Mouse (Mus musculus) midbrain, embryonic 15.5 days (tissue): ENCODE data around the gene Gjb3. TPM values are rescaled to one million over a fixed set of nuclear protein-coding genes. Genes with fewer than 3 reads are reported as not detected.

Experiments used
- ATAC-seq: fragments of 200-750 bp; cut with Nextera tagmentation; replicated peaks from 2 replicates; pipeline ENCODE4 v1.8.0; 2017; ENCODE audit warnings: moderate TSS enrichment
- H3K27ac ChIP-seq: fragments of 300-500 bp; sonication (generic); 2 replicates; pipeline ENCODE4 v1.5.1; 2015; ENCODE audit warnings: mild to moderate bottlenecking, inconsistent platforms
- H3K27me3 ChIP-seq: fragments of 300-500 bp; sonication (generic); replicated peaks from 2 replicates; pipeline ENCODE4 v1.6.1; 2015; ENCODE audit warnings: inconsistent platforms
- H3K36me3 ChIP-seq: fragments of 300-500 bp; sonication (generic); replicated peaks from 2 replicates; pipeline ENCODE4 v1.6.1; 2015; ENCODE audit warnings: inconsistent platforms
- H3K4me1 ChIP-seq: fragments of 300-500 bp; sonication (generic); 2 replicates; pipeline ENCODE4 v1.6.1; 2015; ENCODE audit warnings: inconsistent platforms
- H3K4me2 ChIP-seq: fragments of 300-500 bp; sonication (generic); 2 replicates; pipeline ENCODE4 v1.6.1; 2015; ENCODE audit warnings: inconsistent platforms, mild to moderate bottlenecking, moderate library complexity
- H3K4me3 ChIP-seq: fragments of 300-500 bp; sonication (generic); 2 replicates; pipeline ENCODE4 v1.5.1; 2015; ENCODE audit warnings: mild to moderate bottlenecking, inconsistent platforms
- H3K9ac ChIP-seq: fragments of 300-500 bp; sonication (generic); 2 replicates; pipeline ENCODE4 v1.6.1; 2015; ENCODE audit warnings: mild to moderate bottlenecking, inconsistent platforms
- H3K9me3 ChIP-seq: fragments of 300-500 bp; sonication (generic); 2 replicates; pipeline ENCODE4 v1.6.1; 2016; ENCODE audit warnings: inconsistent platforms
- WGBS: fragments of 180-500 bp; shearing (Covaris S2); methylation state at CpG from one replicate; pipeline ENCODE4 v1.1.7; 2015; ENCODE audit warnings: mixed read lengths; 5-methylcytosine and 5-hydroxymethylcytosine counted together
- polyA plus RNA-seq: library from polyadenylated mRNA; unstranded; fragments of >200 nt; fragmentation: Nextera tagmentation; extraction: Ambion mirVana; gene quantifications from 2 replicates; pipeline ENCODE4 v1.2.1, GENCODE M21; 2015

Gene Gjb3
- 0.17 TPM in 1 of 2 replicates, not detected in the other for polyA plus RNA-seq

DNA sequence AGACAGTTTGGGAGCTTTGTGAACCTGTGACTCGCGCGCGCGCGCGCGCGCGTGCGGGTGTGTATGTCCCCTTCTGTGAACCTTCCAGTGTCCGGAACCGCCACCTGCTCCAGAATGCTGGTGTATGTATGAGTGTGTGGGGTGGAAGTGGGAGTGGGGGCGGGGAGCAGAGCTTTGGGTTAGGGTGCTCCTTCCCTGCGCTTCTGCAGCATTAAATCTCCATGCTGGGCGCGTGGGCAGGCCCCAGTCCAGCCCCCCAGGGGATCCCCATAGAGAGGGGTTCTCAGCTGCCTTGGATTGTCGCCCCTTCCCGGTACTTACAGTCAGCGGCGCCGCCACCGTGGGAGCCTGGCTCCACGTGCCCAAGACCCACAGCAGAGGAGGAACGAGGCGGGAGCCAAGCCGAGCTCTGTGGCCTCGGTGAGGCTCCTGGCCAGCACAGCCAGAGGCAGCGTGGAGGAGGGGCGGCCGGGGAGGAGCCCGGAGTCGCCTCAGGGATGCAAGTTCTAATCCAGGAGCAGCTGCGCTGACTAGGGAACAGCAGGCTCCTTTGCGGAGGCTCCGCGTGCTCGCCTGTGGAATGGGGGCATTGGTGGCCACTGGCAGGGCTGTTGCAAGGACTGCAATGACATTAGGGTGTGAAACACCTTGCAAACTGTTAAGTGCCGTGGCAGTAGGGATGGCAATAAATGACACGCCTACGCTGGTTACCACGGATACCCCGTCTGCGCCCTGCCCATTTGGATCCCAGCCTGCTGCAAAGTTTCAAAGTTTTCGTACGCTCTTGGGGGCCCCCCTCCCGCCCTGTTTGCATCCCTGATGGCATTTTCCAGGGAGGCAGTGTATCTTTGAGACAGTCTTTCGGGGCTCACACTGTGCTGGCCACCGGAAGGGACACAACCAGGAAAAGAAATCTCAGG lies at the start of gene Gjb3:
Gene Gjb3 (minus strand): TSS at position 664 of the 920 bp plus-strand sequence.
- Histone ChIP-seq H3K4me3 (peak within 1 kb of the TSS; percentile 24), H3K27ac (no peak within 1 kb of the TSS), H3K4me2 (peak within 1 kb of the TSS; percentile 50), H3K9ac (no peak within 1 kb of the TSS), H3K4me1 (peaks cover 21% of the 10 kb centered on the region), H3K9me3 (no peaks in the 10 kb centered on the region), H3K27me3 (peaks cover 41% of the 10 kb centered on the region), H3K36me3 (no peaks in the 10 kb centered on the region)
- peak; percentile 38; the same call in 1 of the 2 replicates for ATAC-seq
- 1% methylated on average over 49 of the region's 49 CpGs for WGBS

DNA sequence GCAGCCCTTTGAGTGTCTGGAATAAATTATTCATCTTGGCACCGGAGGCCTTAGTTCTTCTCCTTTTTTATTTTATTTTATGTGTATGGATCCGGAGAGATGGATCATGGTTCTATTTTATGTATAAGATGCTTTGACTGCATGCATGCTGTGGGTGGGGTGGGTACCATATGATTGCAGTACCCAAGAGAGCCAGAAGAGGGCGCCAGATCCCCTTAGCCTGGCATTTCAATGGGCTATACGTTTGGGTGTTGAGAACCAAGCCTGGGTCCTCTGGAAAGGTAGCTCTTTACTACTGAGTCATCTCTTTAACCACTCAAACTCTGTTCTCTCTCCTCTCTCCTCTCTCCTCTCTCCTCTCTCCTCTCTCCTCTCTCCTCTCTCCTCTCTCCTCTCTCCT lies 46.7 kb upstream of the Gjb3 start:
- no peak for ATAC-seq
- H3K9ac ChIP-seq: no peak overlapping the region
- 31% methylated on average over 4 of the region's 4 CpGs for WGBS
- H3K9me3 ChIP-seq: no peaks in the 10 kb centered on the region
- H3K27me3 ChIP-seq: no peaks in the 10 kb centered on the region
- peaks cover 4% of the 10 kb centered on the region; the same call in 1 of the 2 replicates for H3K4me1 ChIP-seq
- H3K27ac ChIP-seq: no peak overlapping the region
- H3K36me3 ChIP-seq: no peaks in the 10 kb centered on the region
- H3K4me2 ChIP-seq: no peak overlapping the region
- H3K4me3 ChIP-seq: no peak overlapping the region

DNA sequence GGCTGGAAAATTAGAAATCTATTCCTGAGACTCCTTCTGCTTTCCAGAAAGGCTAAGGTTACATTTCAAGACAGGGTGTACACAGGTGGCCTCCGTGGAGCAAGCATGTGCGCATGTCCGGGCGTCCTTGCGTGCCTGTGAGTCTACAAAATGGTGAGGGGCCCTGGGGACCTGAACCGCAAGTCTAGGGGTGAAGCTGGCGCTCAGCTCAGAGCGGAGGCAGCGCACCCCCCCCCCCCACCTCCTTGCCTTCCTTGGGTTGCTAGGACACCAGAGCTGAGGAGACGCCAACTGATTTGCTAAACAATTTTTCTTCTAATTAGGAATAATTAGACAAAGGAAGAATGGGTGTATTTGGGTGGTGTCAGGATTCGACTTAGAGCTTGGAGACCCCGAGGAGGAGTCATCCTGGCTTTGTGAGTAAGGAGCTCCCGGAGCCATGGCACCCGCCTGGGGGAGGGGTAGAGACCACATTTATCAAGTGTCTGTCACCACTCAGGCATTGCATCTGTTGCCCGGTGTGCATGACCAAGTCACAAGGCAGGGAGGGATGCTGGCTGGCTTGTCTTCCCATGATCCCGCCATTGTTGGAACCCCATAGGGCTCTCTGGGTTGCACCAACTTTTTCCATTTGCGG lies 45.0 kb upstream of the Gjb3 start:
- Histone ChIP-seq H3K27me3 (no peaks in the 10 kb centered on the region), H3K4me2 (no peak overlapping the region), H3K9ac (no peak overlapping the region), H3K36me3 (no peaks in the 10 kb centered on the region), H3K27ac (no peak overlapping the region), H3K4me3 (no peak overlapping the region), H3K9me3 (no peaks in the 10 kb centered on the region), H3K4me1 (peaks cover 4% of the 10 kb centered on the region; the same call in 1 of the 2 replicates)
- no peak for ATAC-seq
- 69% methylated on average over 17 of the region's 17 CpGs for WGBS

DNA sequence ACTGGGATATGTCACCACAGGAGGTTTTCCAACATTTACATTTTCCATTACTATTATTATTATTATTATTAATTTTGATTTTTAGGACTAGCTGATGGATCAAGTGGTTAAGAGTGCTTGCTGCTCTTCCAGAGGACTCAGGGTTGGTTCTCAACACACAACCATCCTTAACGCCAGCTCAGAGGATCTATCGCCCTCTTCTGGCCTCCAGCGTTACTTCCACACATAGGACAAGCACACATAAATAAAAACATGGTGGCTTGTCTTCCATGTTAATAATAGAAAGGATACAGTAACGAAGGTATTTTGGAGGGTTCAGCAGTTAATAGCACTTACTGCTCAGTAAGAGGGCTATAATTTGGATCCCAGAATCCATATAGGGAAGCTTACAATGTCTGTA lies 44.0 kb upstream of the Gjb3 start:
- no peaks in the 10 kb centered on the region for H3K27me3 ChIP-seq
- H3K4me3 ChIP-seq: no peak overlapping the region
- no peak overlapping the region for H3K27ac ChIP-seq
- peaks cover 4% of the 10 kb centered on the region; the same call in 1 of the 2 replicates for H3K4me1 ChIP-seq
- H3K4me2 ChIP-seq: no peak overlapping the region
- H3K9me3 ChIP-seq: no peaks in the 10 kb centered on the region
- 84% methylated on average over 4 of the region's 4 CpGs for WGBS
- H3K36me3 ChIP-seq: no peaks in the 10 kb centered on the region
- no peak overlapping the region for H3K9ac ChIP-seq
- ATAC-seq: no peak

DNA sequence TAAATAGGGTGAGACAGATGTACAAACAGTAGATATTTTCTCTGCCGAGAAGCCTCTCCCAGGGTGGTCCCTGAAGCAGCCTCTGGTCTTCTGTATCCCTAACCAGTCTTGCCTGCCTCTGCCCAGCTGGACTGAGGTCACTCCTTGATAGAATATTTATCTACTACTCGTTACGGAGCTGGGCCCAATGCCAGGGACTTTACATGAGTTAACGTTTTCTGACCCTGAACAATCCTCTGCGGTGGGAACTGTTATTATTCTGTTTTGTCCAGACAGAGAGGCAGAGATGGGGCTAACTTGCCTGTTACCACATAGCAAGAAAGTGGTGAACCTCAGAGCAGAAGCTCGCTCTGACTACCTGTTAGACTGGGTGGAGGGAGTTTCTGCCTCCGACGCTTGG lies 42.8 kb upstream of the Gjb3 start:
- no peak overlapping the region for H3K4me2 ChIP-seq
- H3K4me3 ChIP-seq: no peak overlapping the region
- H3K4me1 ChIP-seq: peaks cover 8% of the 10 kb centered on the region
- no peaks in the 10 kb centered on the region for H3K27me3 ChIP-seq
- H3K9ac ChIP-seq: no peak overlapping the region
- no peaks in the 10 kb centered on the region for H3K9me3 ChIP-seq
- WGBS: 60% methylated on average over 8 of the region's 8 CpGs
- no peaks in the 10 kb centered on the region for H3K36me3 ChIP-seq
- ATAC-seq: no peak
- H3K27ac ChIP-seq: no peak overlapping the region

DNA sequence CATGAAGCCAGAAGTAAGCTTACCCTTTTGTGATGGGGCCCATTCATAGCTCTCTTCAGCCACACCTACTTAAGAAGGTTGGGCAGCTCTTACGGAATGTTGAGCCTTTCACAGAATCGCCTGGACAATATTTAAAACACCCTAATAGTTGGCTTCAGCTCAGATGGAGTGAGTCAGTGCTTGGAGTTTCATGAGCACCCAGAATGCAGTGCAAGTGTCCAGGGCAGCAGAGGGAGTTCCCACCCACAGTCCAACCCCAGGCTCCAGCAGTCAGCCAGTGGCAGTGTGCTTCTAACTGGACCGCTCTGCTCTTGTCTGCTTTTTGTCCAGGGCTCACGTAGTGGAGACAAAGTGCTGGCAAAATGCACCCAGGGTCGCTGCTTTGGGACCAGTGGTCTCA lies 40.9 kb upstream of the Gjb3 start:
- Histone ChIP-seq H3K4me3 (no peak overlapping the region), H3K9me3 (no peaks in the 10 kb centered on the region), H3K9ac (no peak overlapping the region), H3K4me2 (no peak overlapping the region), H3K4me1 (peaks cover 11% of the 10 kb centered on the region), H3K36me3 (no peaks in the 10 kb centered on the region), H3K27me3 (no peaks in the 10 kb centered on the region), H3K27ac (no peak overlapping the region)
- no peak for ATAC-seq
- WGBS: 61% methylated on average over 5 of the region's 5 CpGs

DNA sequence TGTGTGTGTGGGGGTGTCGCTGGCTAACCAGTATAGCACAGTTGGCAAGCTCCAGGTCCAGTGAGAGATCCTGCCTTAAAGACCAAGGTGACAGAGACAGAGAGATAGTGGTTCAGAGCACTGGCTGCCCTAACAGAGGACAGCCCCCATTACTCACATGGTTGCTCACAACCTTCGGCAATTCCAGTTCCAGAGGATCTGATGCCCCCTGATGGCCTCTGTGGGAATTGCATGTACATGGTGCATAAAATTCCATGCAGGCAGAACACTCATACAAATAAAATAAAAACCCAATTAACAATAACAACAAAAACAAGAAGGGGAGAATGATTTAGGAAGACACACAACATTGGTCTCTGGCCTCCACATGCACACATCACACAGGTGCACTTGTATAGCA lies 39.8 kb upstream of the Gjb3 start:
- no peak overlapping the region for H3K27ac ChIP-seq
- no peak overlapping the region for H3K4me2 ChIP-seq
- ATAC-seq: no peak
- no peaks in the 10 kb centered on the region for H3K36me3 ChIP-seq
- peaks cover 12% of the 10 kb centered on the region for H3K4me1 ChIP-seq
- H3K27me3 ChIP-seq: no peaks in the 10 kb centered on the region
- no peak overlapping the region for H3K4me3 ChIP-seq
- WGBS: 50% methylated on average over 2 of the region's 2 CpGs
- H3K9ac ChIP-seq: no peak overlapping the region
- no peaks in the 10 kb centered on the region for H3K9me3 ChIP-seq

DNA sequence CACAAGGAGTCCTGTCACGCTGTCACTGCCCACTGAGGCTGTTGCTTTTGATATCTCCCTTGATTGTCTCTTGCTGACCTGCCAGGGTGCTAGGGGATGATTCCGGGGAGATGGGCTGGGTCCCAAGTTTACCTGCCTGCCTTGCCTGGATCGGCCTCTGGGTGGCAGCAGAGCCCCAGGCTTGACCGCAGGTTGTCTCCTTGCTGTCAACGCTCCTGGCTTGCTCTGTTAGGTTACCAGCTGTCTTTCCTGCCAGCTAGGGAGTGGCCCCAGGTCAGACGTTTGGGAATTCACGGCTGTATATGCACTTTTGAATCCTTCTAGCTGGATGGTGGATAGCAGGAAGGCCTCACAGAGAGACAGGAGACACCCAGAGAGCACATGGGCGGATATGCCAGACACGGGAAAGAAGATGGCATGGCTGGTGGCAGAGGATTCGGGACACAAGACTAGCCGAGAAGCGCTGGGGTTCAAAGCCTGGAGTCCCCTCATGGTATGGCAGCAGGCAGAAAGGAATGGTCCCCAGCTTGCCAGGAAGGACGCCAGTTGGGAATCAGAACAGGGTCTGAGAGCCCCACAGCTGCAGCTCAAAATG lies 37.8 kb upstream of the Gjb3 start:
- H3K9ac ChIP-seq: no peak overlapping the region

DNA sequence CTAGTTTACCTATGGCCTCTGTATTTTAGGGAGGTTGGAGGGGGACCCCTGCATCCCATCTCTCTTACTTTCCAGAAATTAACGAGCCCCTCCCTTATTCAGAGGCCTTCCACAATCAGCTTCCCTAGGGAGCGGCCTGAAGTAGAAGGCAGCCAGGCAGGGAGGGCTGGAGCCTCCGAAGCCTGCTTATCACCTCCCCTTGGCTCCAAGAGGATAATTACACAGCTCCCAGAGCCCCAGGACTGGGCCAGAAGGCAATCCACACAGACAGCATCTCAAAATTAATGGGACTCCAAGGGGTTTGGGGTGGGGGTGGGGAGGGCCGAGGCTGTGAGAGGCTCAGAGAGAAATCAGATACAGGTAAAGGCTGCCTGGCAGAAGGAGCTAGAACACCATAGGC lies 35.2 kb upstream of the Gjb3 start:
- Histone ChIP-seq H3K36me3 (no peaks in the 10 kb centered on the region), H3K4me3 (no peak overlapping the region), H3K9ac (no peak overlapping the region), H3K9me3 (no peaks in the 10 kb centered on the region), H3K27me3 (no peaks in the 10 kb centered on the region), H3K4me2 (no peak overlapping the region), H3K4me1 (peaks cover 18% of the 10 kb centered on the region), H3K27ac (no peak overlapping the region)
- WGBS: 10% methylated on average over 4 of the region's 4 CpGs
- ATAC-seq: 0 out of 2 replicates have a peak, but pooled peaks have one; percentile 35

More for the DNA sequence above, 37.8 kb upstream of the Gjb3 start:
- whole genome bisulfite sequencing: 31% methylated on average over 13 of the region's 13 CpGs
- Histone ChIP-seq H3K4me1 (peaks cover 18% of the 10 kb centered on the region), H3K4me3 (no peak overlapping the region), H3K27ac (no peak overlapping the region), H3K9me3 (no peaks in the 10 kb centered on the region), H3K36me3 (no peaks in the 10 kb centered on the region), H3K4me2 (no peak overlapping the region), H3K27me3 (no peaks in the 10 kb centered on the region)
- ATAC-seq: peak; percentile 62; the same call in 1 of the 2 replicates

DNA sequence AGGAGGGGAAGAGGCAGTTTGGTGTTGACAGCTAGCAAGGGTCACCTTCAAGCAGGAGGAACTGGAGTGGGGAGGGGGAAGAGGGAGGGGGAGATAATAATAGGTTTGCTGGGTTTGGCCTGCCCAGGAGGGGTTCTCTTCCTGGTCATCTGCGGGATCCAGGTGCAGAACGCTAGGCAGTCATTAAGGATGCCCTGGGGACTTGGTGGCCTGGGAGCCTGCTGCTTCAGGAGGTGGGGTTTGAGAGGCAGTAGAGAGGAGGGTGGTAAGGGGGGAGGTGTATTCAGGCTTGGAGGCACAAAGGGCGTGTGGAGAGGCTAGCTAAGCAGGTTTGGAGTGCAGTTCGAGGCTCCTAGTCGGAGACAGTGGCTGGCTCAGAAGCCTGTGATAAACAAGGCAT lies 34.8 kb upstream of the Gjb3 start:
- no peak overlapping the region for H3K9ac ChIP-seq
- ATAC-seq: 0 out of 2 replicates have a peak, but pooled peaks have one; percentile 32
- H3K27me3 ChIP-seq: no peaks in the 10 kb centered on the region
- H3K4me3 ChIP-seq: no peak overlapping the region
- no peaks in the 10 kb centered on the region for H3K36me3 ChIP-seq
- H3K4me2 ChIP-seq: no peak overlapping the region
- H3K4me1 ChIP-seq: peaks cover 18% of the 10 kb centered on the region
- 11% methylated on average over 5 of the region's 5 CpGs for WGBS
- H3K27ac ChIP-seq: no peak overlapping the region
- no peaks in the 10 kb centered on the region for H3K9me3 ChIP-seq

DNA sequence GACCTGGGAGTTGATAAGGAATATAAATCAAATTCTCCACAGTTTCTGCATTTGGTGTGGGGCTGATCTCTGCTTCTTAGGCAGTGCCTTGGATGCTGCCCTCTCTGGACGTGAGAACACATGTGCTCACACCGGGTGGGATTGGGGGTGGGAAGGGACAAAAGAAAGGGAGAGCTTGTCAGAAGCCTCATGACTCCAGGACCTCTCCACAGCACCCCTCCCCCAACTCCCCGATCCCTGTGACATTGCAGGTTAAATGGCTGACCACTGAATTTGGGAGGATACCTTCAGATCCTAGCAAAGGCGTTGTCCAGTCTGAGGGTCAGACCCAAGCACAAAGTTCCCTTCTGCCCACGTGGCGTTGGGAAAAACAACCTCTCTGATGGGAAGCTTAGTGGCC lies 33.8 kb upstream of the Gjb3 start:
- Histone ChIP-seq H3K36me3 (no peaks in the 10 kb centered on the region), H3K4me1 (peaks cover 18% of the 10 kb centered on the region), H3K9me3 (no peaks in the 10 kb centered on the region), H3K27me3 (no peaks in the 10 kb centered on the region), H3K27ac (no peak overlapping the region), H3K4me3 (no peak overlapping the region), H3K4me2 (no peak overlapping the region), H3K9ac (no peak overlapping the region)
- no peak for ATAC-seq
- WGBS: 59% methylated on average over 6 of the region's 6 CpGs

DNA sequence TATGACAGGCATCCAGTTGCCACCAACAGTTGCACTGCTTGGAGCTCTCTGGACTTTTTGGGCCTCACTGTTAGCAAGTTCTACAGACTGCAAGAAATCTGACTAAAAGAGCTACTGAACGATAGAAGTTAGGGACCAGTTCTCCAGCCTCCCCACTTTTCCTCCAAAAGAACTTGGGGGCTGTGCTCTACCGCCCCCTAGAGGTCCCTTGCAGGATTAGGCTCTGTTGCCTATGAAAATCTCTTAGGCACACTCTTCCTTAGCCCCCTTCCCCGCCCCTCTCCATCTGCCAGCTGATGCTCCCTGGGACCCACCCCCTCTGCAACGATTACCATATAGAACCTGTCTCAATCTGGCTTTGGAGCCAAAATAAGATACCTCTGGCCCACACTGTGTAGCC lies 32.7 kb upstream of the Gjb3 start:
- ATAC-seq: no peak
- Histone ChIP-seq H3K4me3 (no peak overlapping the region), H3K36me3 (no peaks in the 10 kb centered on the region), H3K4me2 (no peak overlapping the region), H3K9ac (no peak overlapping the region), H3K27me3 (no peaks in the 10 kb centered on the region), H3K27ac (no peak overlapping the region), H3K9me3 (no peaks in the 10 kb centered on the region), H3K4me1 (peaks cover 14% of the 10 kb centered on the region)
- 66% methylated on average over 4 of the region's 4 CpGs for WGBS
